Mouse (Mus musculus) cerebellum, postnatal 36 days (tissue): Measurements from ENCODE around the gene Nup50.
"Not testable (repeated sequence)": the region's sequence is repeated elsewhere in the genome, so short reads cannot be mapped to it uniquely, and the experiment has no call there.

Source experiments
- DNase-seq, 2 experiments: peaks; one replicate each; pipeline ENCODE4 v3.0.0; 2021 to 2022; ENCODE audit warnings: mixed read lengths in 2 of 2

The Nup50 gene

GRCm38 (mm10) chr15:84922884-84923507 lies at the start of gene Nup50:
Nup50 (plus strand) TSS chr15:84923411.
- DNase-seq, result peak; percentile 100

- no peak for DNase-seq
Measured at GRCm38 (mm10) chr15:84873867-84874266, 49.3 kb upstream of the Nup50 start.

GRCm38 (mm10) chr15:84877029-84877815 lies 46.0 kb upstream of the Nup50 start:
- no peak for DNase-seq

- DNase-seq, result peak; percentile 38 to 43
Measured at GRCm38 (mm10) chr15:84888066-84888465, 35.1 kb upstream of the Nup50 start.

GRCm38 (mm10) chr15:84891246-84891645 lies 32.0 kb upstream of the Nup50 start:
- DNase-seq, result no peak

- peak; percentile 69 to 81 for DNase-seq
Measured at GRCm38 (mm10) chr15:84891658-84892057, 31.6 kb upstream of the Nup50 start.

- DNase-seq, result not testable (repeated sequence)
Measured at GRCm38 (mm10) chr15:84896216-84896615, 27.0 kb upstream of the Nup50 start.

GRCm38 (mm10) chr15:84896664-84897063 lies 26.5 kb upstream of the Nup50 start:
- DNase-seq, result no peak

- DNase-seq, result no peak
Measured at GRCm38 (mm10) chr15:84898077-84898476, 25.1 kb upstream of the Nup50 start.

- DNase-seq, result no peak
Measured at GRCm38 (mm10) chr15:84903843-84904385, 19.3 kb upstream of the Nup50 start.

- DNase-seq, result no peak
Measured at GRCm38 (mm10) chr15:84913201-84913600, 10.0 kb upstream of the Nup50 start.

GRCm38 (mm10) chr15:84919938-84920337 lies 3.3 kb upstream of the Nup50 start, which contains the start of gene Gm29666:
Gm29666 (minus strand) TSS chr15:84920038.
- no peak for DNase-seq

- no peak for DNase-seq
Measured at GRCm38 (mm10) chr15:84923508-84924181, 434 bp downstream of the Nup50 start.

- peak in 1 of 2 experiments; percentile 30 for DNase-seq
Measured at GRCm38 (mm10) chr15:84924781-84925315, 1.6 kb downstream of the Nup50 start.

- DNase-seq, result no peak
Measured at GRCm38 (mm10) chr15:84925495-84926018, 2.3 kb downstream of the Nup50 start.

- no peak for DNase-seq
Measured at GRCm38 (mm10) chr15:84932351-84932750, 9.1 kb downstream of the Nup50 start.

GRCm38 (mm10) chr15:84934901-84935300 lies 11.7 kb downstream of the Nup50 start:
- DNase-seq, result no peak

GRCm38 (mm10) chr15:84940102-84940501 lies 16.9 kb downstream of the Nup50 start:
- DNase-seq, result no peak

- no peak for DNase-seq
Measured at GRCm38 (mm10) chr15:84942647-84943285, 19.6 kb downstream of the Nup50 start.

GRCm38 (mm10) chr15:84944319-84944718 lies 21.1 kb downstream of the Nup50 start:
- DNase-seq, result no peak

GRCm38 (mm10) chr15:84948990-84949389 lies 25.8 kb downstream of the Nup50 start:
- no peak for DNase-seq

GRCm38 (mm10) chr15:84950053-84950452 lies 26.8 kb downstream of the Nup50 start:
- DNase-seq, result no peak
